Mouse (Mus musculus) skeletal muscle tissue, adult 2 months (tissue): Measurements from ENCODE around the gene Osbpl5.
"Not testable (repeated sequence)": the region's sequence is repeated elsewhere in the genome, so short reads cannot be mapped to it uniquely, and the experiment has no call there.

Source experiments
- DNase-seq: peaks from one replicate; pipeline ENCODE4 v3.0.0-alpha.2; 2012; ENCODE audit warnings: low read depth, low spot score

Osbpl5 gene

DNA sequence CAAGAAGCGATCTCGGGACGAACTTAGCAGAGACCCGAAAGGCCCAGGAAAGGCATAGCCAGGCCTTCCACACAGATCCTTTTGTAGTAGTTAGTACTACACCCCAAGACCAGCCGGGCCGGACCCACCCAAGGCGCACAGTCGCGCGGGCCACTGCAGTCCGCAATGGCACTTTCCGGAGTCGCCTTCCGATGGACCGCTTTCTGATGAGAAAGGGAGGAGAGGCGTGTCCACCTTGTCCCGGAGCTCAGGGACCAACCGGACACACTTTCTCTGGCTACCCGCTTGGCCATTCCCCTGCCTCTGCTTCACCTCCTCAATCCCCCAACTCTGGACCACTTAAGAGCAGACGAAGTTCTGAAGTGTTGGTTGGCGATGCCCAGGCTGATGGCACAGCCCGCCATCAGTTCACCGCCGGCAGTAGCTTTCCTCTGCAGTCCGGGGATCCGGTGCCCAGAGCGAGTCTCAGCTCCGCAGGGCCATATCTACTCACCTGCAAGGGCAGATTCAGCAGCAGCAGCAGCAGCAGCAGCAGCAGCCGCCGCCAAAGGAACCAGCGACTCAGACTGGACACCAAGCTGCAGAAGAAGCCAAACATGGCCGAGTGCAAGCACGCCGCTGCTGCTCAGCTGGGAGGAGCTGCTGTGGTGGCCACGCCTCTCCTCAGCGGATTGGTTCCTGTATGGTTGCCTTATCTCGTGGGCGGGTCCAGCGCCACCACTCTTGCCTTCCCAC, 107.6 kb downstream of the Osbpl5 start, which contains the start of gene Tnfrsf22:
Gene Tnfrsf22 (minus strand): TSS at position 628 of the 735 bp plus-strand sequence.
- peak; percentile 52 for DNase-seq

DNA sequence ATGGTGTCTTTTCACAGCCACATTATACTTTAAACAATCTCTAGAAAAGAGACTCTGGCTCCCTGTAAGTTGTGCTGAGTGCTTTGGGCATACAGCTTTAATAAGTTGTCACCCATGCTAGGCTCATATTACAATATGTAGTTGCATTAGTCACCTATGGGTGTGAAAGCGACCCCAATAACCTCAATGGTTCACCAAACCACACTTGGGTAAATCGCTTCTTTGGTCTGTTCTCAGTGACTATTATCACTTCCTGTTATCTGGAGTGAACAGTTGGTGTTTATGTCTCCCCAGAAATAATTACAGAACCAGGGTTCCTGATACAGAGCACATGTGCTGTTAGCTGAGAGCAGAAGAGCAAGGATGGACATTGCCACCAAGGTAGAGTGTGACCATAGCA, 112.8 kb downstream of the Osbpl5 start:
- DNase-seq, result not testable (repeated sequence)
